In genomic region chr3:138489327-138490033, GRCm38 (mm10) we compare ENCODE assay signal across 8 mouse cellular contexts. TPM values are rescaled to one million over a fixed set of nuclear protein-coding genes. Genes with fewer than 3 reads are reported as not detected.
DNase-seq lines count a peak whose midpoint lies in the region; ATAC-seq lines count a peak whose summit lies in the region.

Gene Metap1, minus strand, starts transcription at chr3:138489515.

- peak; percentile 91 for DNase-seq in R1 (ENCODE audit: low read depth, low spot score)
- DNase-seq in cerebellum, postnatal 25 days = peak; percentile 97 to 99
- DNase-seq in frontal cortex, postnatal 36 days (ENCODE audit: low spot score in 2 of 2) = peak; percentile 91 to 95
- DNase-seq in left cerebral cortex, adult 11 months (ENCODE audit: low spot score) = peak; percentile 89
- DNase-seq in lung, postnatal 4 days = peak; percentile 97 to 98
- DNase-seq in retina, postnatal 7 days (ENCODE audit: low read depth, low spot score) = peak; percentile 93
- DNase-seq in urinary bladder, adult 2 months (ENCODE audit: low spot score) = peak; percentile 98

- H3K4me2 ChIP-seq in hindbrain, embryonic 15.5 days = peak within 1 kb of the TSS; percentile 56

- H3K27ac ChIP-seq in hindbrain, embryonic 15.5 days (replicated peaks) = peak within 1 kb of the TSS; percentile 85

- peak within 1 kb of the TSS; percentile 86 for H3K9ac ChIP-seq in hindbrain, embryonic 15.5 days

- no peaks in the 10 kb centered on the region for H3K9me3 ChIP-seq in hindbrain, embryonic 15.5 days

- under 1% methylated on average over 40 of the region's 65 CpGs for WGBS in hindbrain, embryonic 15.5 days

- H3K27me3 ChIP-seq in hindbrain, embryonic 15.5 days = no peaks in the 10 kb centered on the region

- H3K4me3 ChIP-seq in hindbrain, embryonic 15.5 days = peak within 1 kb of the TSS; percentile 89

- ATAC-seq in hindbrain, embryonic 15.5 days (ENCODE audit: low FRiP score, low read depth) = peak; percentile 99

- peaks cover 12% of the 10 kb centered on the region for H3K36me3 ChIP-seq in hindbrain, embryonic 15.5 days

- H3K4me1 ChIP-seq in hindbrain, embryonic 15.5 days (replicated peaks) = peaks cover 16% of the 10 kb centered on the region

RNA-seq across cellular contexts. Expression of gene Metap1, which starts in this region (rescaled TPM):
- polyA plus RNA-seq in hindbrain, embryonic 15.5 days (2015; fragmentation: Nextera tagmentation; extraction: Ambion mirVana) = 44.8 and 46.2 TPM in 2 replicates
- polyA plus RNA-seq in urinary bladder, adult 2 months (2012; rRNA removed) = 43.1 and 46.9 TPM in 2 replicates

Comparison
In these comparisons a context has a peak if more than half of its experiments do, and no peak if none do; other contexts are left out.
1. Peak in every context shown above with its lines: DNase-seq, ATAC-seq, H3K4me3 ChIP-seq and H3K27ac ChIP-seq.